Mouse (Mus musculus) kidney, postnatal 4 days (tissue): ENCODE results near the gene Pola2.

Experiments used
- DNase-seq, 2 experiments: peaks; one replicate each; pipeline ENCODE4 v3.0.0; 2021; ENCODE audit warnings: mixed read lengths in 2 of 2

Pola2 gene

DNA sequence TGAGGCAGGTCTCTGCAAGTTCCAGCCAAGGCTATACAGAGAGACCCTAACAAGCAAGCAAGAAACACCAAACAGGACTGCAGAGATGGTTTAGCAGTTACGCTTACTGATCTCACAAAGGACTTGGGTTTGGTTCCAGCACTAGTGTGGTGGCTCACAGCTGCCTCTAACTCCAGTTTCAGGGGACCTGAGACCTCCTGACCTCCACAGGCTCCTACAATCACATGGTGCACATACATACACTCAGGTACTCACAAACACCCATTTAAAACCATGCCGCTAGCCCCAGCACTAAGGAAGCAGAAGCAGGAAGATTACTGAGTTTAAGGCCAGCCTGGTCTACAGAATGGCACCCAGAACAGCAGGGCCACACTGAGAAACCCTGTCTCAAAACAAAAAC, 802 bp upstream of the Pola2 start:
- no peak for DNase-seq

- DNase-seq: peak in 1 of 2 experiments; percentile 25
These were observed 1.4 kb downstream of the Pola2 start for GRCm38 (mm10) chr19:5962651-5963050.

GRCm38 (mm10) chr19:5957371-5957770, 6.6 kb downstream of the Pola2 start:
- no peak for DNase-seq

DNA sequence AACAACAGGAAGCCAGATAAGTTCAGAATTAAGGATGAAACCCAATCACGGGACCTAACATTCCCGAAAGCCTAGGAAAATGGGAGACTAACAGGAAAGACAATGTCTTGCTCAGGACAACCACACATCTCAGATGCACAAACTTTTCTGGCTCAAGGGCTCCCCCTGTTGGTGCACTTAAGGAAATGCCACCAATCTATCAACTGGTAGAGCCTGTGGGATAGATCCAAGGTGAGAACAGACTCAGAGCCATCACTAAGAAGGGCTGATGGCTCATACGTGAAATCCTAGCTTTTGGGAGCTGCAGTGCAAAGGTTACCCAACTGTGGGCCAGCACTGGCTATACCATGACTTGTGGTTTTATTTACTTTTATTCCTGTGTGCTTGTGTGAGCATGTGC, 7.3 kb downstream of the Pola2 start:
- peak; percentile 87 to 90 for DNase-seq

DNA sequence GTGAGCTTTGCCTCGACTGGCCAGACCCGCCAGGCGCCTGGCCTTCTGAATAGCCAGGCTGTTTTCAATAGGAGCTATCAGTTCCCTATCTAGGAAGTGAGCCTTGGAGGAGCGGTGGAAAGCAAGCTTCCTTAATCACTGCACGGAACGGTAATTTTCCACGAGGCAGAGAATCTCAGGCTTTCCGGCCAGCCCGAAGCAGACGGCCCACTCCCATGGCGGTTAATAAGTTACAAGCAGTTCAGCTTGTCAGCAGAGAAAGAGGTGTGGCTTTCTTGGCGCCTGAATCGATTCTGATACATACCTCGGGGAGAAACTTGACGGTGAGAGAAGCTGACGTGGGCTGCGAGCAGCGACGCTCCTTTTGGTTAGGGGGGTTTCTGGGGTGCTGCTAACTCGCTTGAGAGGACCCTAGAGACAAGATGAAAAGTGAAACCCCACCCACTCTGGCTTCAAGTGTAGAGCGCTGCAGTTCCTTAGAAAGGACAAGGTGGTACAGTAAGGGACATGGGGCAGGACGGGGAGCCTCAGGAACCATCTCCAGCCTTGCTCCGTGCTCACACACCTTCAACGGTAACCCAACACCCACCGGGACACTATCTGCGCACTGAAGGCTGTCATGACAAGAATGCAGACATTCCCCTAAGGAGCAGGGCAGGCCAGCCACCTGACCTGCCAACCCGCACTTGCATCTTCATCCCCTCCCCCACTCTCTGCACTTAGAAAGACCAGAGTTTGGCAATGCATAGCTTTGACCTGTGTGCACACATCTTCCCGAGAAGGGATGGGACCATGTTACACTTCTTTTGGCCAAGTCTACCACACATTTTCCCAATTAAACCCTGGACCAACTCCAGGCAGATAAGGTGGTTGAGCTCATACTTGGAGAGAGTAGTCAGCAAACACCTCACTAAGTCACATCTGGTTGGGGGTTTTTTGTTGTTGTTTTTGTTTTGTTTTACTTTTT, 8.0 kb downstream of the Pola2 start:
- peak; percentile 70 to 81 for DNase-seq

DNA sequence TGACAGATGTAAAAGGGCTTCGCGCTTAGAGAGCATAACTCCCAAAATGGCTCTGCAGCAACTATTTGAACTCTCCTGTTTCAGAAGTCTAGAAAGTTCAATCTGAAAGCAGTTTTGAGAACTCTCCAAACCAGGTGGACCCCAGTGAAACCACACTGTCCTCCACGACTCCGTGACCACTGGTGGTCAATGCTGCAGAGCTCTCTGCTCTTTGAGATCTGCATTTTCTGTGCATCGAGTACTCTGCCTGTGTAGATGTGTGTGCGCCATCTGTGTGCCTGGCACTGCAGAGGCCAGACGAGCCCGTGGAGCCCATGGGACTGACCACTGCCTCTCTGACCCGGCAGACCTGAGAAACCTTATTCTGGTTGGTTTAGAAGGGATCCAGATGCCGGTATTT, 9.1 kb downstream of the Pola2 start:
- peak in 1 of 2 experiments; percentile 29 for DNase-seq

DNA sequence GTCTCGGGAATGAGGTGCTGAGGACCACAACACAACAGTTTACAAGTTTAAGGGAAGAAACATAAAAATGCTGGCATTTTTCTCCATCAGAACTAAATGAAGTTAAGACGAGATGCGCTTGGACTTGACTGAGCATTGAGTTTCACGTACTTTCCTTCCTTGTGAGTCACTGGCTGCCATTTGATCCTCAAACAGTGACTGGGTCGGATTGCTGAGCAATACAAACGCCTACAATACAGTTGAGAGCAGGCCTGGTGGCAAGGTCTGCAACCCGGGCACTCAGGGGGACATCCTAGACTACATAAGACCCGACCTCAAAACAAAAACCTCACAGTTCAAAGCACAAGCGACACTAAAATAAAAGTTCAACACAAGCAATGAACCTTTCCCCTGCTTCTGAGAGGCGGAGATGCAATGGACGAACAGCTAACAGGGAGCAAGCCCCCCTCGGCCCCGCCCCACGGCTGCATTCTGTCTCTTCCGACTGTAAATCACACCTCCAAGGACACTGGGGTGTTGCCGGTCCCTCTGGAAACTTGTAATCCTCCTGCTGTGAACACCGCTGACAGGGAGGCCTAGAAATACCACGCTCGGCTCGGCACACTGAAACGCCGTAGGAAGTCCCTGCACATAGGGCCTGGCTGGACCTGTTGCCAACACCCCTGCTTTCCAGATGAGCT, 9.8 kb downstream of the Pola2 start:
- DNase-seq: peak; percentile 55 to 62

DNA sequence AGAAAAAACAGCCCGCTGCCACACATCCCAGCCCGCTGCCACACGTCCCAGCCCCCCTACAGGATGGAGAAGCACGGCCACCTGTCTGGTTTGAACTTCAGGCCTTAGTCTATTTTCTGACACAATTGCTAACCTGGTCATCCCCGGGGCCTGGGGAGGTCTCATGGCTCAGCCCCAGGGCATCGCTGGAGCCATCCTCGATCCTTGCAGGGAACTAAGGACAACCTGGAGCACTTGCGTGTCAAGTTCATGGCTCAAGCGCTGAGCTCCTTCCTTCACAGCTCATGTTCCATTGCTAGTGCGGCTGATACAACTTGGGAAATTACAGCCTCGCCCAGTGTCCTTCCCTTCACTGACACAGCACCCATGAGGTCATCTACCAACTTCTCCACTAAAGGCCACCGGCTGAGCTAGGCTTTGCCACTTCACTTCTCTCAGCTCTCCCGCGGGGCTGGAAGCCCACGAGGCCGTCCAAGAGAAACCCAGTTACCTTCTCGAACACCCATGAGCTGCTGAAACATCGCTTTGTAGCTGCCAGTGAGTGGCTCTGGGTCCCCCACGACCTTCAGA, 10.7 kb downstream of the Pola2 start:
- peak in 1 of 2 experiments; percentile 13 for DNase-seq

DNA sequence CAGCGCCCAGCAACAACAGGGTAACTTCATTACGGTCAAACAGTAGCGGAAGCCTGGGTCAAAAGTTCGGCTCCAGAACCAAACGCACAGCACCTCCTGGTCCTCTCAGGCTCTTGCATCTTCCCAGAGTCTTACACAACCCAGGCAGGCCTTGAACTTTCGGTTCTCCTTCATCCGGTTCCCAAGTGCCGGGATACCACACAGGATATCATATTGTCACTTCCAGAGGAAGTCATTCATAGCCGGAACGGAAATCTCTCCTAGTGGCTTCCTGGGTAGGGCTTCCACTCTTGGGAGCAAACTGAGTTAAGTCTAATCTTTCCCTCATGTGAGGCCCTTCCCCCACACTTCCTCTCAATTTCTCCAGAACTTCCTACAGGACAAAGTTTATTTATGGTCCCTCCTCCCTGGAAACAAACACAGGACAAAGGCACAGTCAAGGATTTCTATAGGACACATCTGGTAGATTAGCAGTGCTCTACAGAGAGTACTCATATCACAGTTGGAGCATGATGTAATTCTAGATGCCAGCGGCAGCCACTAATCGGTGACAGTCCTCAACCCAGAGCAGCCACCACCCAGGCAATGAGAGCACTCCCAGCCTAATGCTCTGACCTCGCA, 11.8 kb downstream of the Pola2 start:
- peak; percentile 47 to 66 for DNase-seq

DNA sequence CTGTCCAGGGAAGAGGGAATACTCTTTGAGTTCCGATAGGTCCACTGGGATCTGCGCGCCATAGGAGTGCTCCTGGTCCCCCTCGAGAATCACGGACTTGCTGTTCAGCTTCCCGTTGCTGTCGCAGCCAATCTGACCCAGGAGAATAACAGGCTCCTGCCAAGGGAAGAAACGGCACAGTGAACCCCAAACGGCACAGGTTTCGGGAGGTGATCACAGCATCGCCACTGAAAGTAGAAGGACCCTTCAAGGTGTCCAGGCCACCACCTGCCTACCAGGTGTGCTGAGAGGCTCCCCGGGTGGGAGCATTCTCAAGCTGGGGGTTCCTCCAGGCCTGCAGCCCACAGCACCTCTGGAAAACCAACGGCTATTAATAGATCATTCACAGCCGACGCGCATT, 12.4 kb downstream of the Pola2 start:
- DNase-seq: no peak

- no peak for DNase-seq
These were observed 13.8 kb downstream of the Pola2 start for GRCm38 (mm10) chr19:5950218-5950617.

- peak; percentile 50 to 58 for DNase-seq
These were observed 18.1 kb downstream of the Pola2 start for GRCm38 (mm10) chr19:5945891-5946290.

DNA sequence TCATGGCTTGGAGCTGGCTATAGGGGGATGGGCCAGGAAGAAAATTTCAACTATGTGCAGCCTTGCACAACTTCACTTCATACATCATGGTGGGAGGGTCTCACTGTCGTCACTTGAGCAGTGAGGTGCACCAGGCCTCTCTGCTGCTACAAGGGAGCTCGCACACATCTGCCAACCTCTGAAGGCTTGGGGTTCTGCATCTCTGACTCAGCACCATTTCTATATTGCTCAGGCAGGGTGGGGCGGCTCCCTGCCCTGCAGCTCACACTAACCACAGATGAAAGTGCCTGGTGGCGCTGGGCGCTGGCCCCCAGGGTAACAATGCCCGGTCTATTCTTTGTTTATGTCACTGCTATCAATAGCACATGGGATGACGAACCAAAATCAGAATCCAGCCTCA, 19.0 kb downstream of the Pola2 start:
- peak; percentile 64 to 77 for DNase-seq

- DNase-seq: peak in 1 of 2 experiments; percentile 40
These were observed 19.9 kb downstream of the Pola2 start for GRCm38 (mm10) chr19:5944145-5944544.

DNA sequence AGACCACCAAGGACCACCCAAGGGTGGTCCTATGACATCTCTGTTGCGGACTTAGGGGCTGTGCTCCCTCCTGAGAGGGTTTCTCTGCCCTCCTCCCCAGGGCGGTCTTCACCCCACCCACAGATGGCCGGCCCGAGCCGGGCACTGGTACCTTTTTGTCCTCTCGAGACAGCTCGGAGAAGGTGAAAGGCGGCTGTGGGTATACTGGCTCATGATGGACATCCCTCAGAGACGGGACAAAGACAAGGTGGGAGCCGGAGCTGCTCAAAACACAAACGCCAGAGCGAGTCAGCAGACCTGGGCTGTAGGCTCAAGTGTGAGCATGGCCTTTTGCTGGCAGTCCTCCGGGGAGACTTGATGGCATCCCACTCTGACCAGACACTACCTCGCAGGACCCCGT, 20.6 kb downstream of the Pola2 start:
- DNase-seq: no peak

DNA sequence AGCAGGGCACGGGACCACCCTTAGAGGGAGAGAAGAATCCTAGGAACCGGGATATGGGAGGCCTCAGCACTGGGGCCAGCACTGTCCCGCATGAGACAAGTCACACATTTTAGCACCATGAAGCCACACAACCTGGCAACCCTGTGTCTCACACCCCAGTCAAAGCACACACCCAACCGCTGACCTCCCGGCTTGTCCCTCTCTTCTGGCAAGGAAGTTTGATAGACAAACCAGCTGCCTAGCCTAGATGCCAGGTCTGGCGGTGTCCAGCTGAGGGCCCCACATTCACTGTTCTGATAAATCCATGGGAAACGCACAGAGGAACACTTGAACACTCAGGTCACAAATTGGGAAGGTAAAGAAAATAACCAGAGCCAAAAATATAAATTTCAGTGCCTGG, 21.4 kb downstream of the Pola2 start:
- DNase-seq: no peak

DNA sequence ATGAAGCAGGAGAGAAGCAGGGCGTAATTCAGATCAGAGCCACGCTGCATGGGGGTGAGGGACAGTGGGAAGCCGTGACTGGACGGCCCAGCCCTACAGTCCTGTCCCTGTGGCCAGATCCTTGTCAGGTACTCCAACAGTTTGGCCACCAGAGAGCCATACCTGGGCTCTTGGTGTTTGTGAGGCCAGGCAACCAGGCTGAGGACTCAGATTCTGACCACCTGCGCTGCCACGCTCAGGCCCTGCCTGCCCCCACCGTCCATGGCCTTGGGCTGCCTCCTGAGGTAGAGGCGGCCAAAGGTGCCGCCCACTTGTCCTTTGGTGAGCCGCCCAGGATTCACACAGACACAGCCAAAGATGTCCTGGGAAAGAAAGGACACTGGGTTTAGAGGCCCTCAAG, 23.3 kb downstream of the Pola2 start:
- no peak for DNase-seq

GRCm38 (mm10) chr19:5940173-5940572, 23.8 kb downstream of the Pola2 start:
- peak; percentile 84 to 89 for DNase-seq

- no peak for DNase-seq
These were observed 24.3 kb downstream of the Pola2 start for GRCm38 (mm10) chr19:5939715-5940114.

DNA sequence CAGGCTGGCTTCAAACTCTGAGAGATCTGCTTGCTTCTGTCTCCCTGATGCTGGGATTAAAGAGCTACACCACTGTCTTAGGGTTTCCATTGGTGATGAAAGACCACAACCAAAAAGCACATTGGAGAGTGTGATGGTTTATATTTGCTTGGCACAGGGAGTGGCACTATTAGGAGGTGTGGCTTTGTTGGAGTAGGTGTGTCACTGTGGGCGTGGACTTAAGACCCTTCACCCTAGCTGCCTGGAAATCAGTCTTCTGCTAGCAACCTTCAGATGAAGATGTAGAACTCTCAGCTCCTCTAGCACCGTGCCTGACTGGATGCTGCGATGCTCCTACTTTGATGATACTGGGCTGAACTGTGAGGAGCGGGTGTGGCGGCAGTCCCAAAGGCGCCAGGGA, 25.5 kb downstream of the Pola2 start:
- DNase-seq: no peak

DNA sequence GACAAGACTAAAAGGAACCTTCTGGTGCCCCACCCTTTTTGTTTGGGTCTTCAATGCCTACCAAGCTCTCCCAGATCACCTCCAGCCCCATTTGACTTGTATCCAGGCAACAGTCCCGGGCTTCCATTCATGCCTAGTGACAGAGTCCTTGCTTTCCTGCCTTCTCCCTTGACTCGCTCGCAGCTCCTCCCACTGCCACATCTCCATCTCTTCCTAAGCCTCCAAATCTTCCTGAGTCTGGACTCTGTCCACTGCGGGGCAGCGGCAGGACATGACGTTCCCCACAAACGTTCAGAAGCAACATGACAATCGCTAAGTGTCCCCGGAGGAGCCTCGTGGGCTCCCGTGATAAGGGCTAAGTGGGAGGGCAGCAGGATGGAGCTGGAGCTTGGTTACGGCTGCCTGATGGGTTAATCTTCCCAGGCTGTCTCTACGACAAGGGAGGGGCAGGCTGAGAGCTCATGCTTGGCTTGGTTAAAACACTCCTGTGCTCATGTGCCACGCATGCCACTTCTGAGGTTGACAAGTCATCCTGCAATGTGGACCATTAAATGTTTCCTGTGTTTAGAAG, 26.1 kb downstream of the Pola2 start:
- no peak for DNase-seq

GRCm38 (mm10) chr19:5937095-5937835, 26.7 kb downstream of the Pola2 start:
- no peak for DNase-seq
